Mouse (Mus musculus) CH12.LX (cell line): ENCODE measurements around the gene Snrpb. TPM values are rescaled to one million over a fixed set of nuclear protein-coding genes. Genes with fewer than 3 reads are reported as not detected.

Experiments used
- DNase-seq: peaks from one replicate; pipeline ENCODE4 v3.0.0-alpha.2; 2013; ENCODE audit errors: extremely low read depth
- H3K27ac ChIP-seq: 2 replicates; pipeline ENCODE4 v1.5.1; 2012; ENCODE audit warnings: low read depth, mild to moderate bottlenecking, control low read depth, moderate library complexity; ENCODE audit not compliant: insufficient read depth
- H3K27me3 ChIP-seq: replicated peaks from 2 replicates; pipeline ENCODE3; 2012; ENCODE audit warnings: inconsistent platforms
- H3K36me3 ChIP-seq, 2 experiments: replicated peaks in 1 of 2; 2 replicates each; pipeline versions ENCODE3 to v1.6.1; 2012; ENCODE audit warnings: inconsistent platforms in 1 of 2, low read length in 1 of 2, mild to moderate bottlenecking in 1 of 2, mixed read lengths in 1 of 2, moderate library complexity in 1 of 2; ENCODE audit not compliant: control insufficient read depth in 1 of 2, insufficient read depth in 1 of 2
- H3K4me1 ChIP-seq, 2 experiments: 2 replicates each; pipeline ENCODE4 v1.6.1; 2012; ENCODE audit warnings: inconsistent platforms in 1 of 2, moderate library complexity in 1 of 2; ENCODE audit not compliant: insufficient read depth in 2 of 2, control insufficient read depth in 1 of 2
- H3K4me2 ChIP-seq: 2 replicates; pipeline ENCODE4 v1.6.1; 2012; ENCODE audit warnings: low read depth, mild to moderate bottlenecking, control low read depth; ENCODE audit not compliant: poor library complexity, insufficient read depth, severe bottlenecking
- H3K4me3 ChIP-seq, 3 experiments: fragments of 150-350 bp in 1 of 3; sonication (generic) in 1 of 3; replicated peaks in 1 of 3; 2 replicates each; pipeline versions ENCODE3 to v1.5.1; 2011 to 2012; ENCODE audit warnings: low read depth in 2 of 3, low read length in 2 of 3, mild to moderate bottlenecking in 2 of 3, moderate library complexity in 2 of 3, control low read depth in 1 of 3, improper control_type of control experiment in 1 of 3, inconsistent platforms in 1 of 3, mixed read lengths in 1 of 3; ENCODE audit not compliant: poor library complexity in 1 of 3
- H3K79me2 ChIP-seq: replicated peaks from 2 replicates; pipeline ENCODE4 v1.6.1; 2012; ENCODE audit warnings: mild to moderate bottlenecking, moderate library complexity; ENCODE audit not compliant: control insufficient read depth, poor library complexity, insufficient read depth, severe bottlenecking; ENCODE audit errors: extremely low read depth
- H3K9ac ChIP-seq: 2 replicates; pipeline ENCODE4 v1.6.1; 2012; ENCODE audit warnings: low read depth, mild to moderate bottlenecking, control low read depth, moderate library complexity; ENCODE audit not compliant: insufficient read depth
- H3K9me3 ChIP-seq: replicated peaks from 2 replicates; pipeline ENCODE3; 2012; ENCODE audit warnings: low read length, inconsistent platforms, mixed read lengths
- BHLHE40 ChIP-seq: IDR thresholded peaks from 2 replicates; pipeline ENCODE4 v1.6.1; 2011; ENCODE audit warnings: mild to moderate bottlenecking, low read depth, low read length, improper control_type of control experiment
- CHD2 ChIP-seq: IDR thresholded peaks from 2 replicates; pipeline ENCODE4 v1.6.1; 2011; ENCODE audit warnings: low read length, improper control_type of control experiment
- CTCF ChIP-seq, 2 experiments: IDR thresholded peaks in 1 of 2; conservative IDR thresholded peaks in 1 of 2; 2 replicates each; pipeline ENCODE4 v1.5.1; 2011 to 2012; ENCODE audit warnings: low read depth in 2 of 2, low read length in 2 of 2, improper control_type of control experiment in 1 of 2, inconsistent platforms in 1 of 2, mild to moderate bottlenecking in 1 of 2, moderate library complexity in 1 of 2
- EP300 ChIP-seq: IDR thresholded peaks from 2 replicates; pipeline ENCODE4 v1.6.1; 2011; ENCODE audit warnings: low read length, improper control_type of control experiment
- ETS1 ChIP-seq: conservative IDR thresholded peaks from 2 replicates; pipeline ENCODE4 v1.6.1; 2012; ENCODE audit warnings: low read depth, mild to moderate bottlenecking, inconsistent platforms, low read length, improper control_type of control experiment, moderate library complexity
- GABPA ChIP-seq: IDR thresholded peaks from 2 replicates; pipeline ENCODE4 v1.6.1; 2012; ENCODE audit warnings: low read depth, low read length, improper control_type of control experiment, inconsistent platforms; ENCODE audit not compliant: insufficient replicate concordance
- KAT2A ChIP-seq: IDR thresholded peaks from 2 replicates; pipeline ENCODE4 v1.6.1; 2012; ENCODE audit warnings: low read length, improper control_type of control experiment, inconsistent platforms; ENCODE audit not compliant: insufficient replicate concordance
- MAFK ChIP-seq: IDR thresholded peaks from 2 replicates; pipeline ENCODE4 v1.6.1; 2011; ENCODE audit warnings: low read length, improper control_type of control experiment; ENCODE audit not compliant: insufficient replicate concordance
- MAX ChIP-seq: IDR thresholded peaks from 2 replicates; pipeline ENCODE4 v1.6.1; 2011; ENCODE audit warnings: low read length, improper control_type of control experiment
- MAZ ChIP-seq: IDR thresholded peaks from 2 replicates; pipeline ENCODE4 v1.6.1; 2012; ENCODE audit warnings: low read depth, mild to moderate bottlenecking, inconsistent platforms, low read length, improper control_type of control experiment, moderate library complexity
- MXI1 ChIP-seq: IDR thresholded peaks from 2 replicates; pipeline ENCODE4 v1.6.1; 2011; ENCODE audit warnings: mild to moderate bottlenecking, low read depth, low read length, improper control_type of control experiment
- MYC ChIP-seq: IDR thresholded peaks from 2 replicates; pipeline ENCODE4 v1.6.1; 2011; ENCODE audit warnings: low read depth, mild to moderate bottlenecking, improper control_type of control experiment, low read length
- NELFE ChIP-seq: IDR thresholded peaks from 2 replicates; pipeline ENCODE4 v1.6.1; 2011; ENCODE audit warnings: low read depth, low read length, improper control_type of control experiment
- PAX5 ChIP-seq: IDR thresholded peaks from 2 replicates; pipeline ENCODE4 v1.6.1; 2012; ENCODE audit warnings: low read length, inconsistent platforms, mixed read lengths
- RCOR1 ChIP-seq: conservative IDR thresholded peaks from 2 replicates; pipeline ENCODE4 v1.6.1; 2012; ENCODE audit warnings: low read depth, mild to moderate bottlenecking, inconsistent platforms, low read length, improper control_type of control experiment
- SIN3A ChIP-seq: IDR thresholded peaks from 2 replicates; pipeline ENCODE4 v1.6.1; 2012; ENCODE audit warnings: low read length, improper control_type of control experiment, inconsistent platforms
- SMC3 ChIP-seq: IDR thresholded peaks from 2 replicates; pipeline ENCODE4 v1.6.1; 2011; ENCODE audit warnings: low read depth, low read length, improper control_type of control experiment
- TBP ChIP-seq: conservative IDR thresholded peaks from 2 replicates; pipeline ENCODE4 v1.6.1; 2011; ENCODE audit warnings: low read depth, low read length, improper control_type of control experiment
- TCF12 ChIP-seq: IDR thresholded peaks from 2 replicates; pipeline ENCODE4 v1.6.1; 2014; ENCODE audit warnings: low read depth, mild to moderate bottlenecking, inconsistent platforms, low read length, improper control_type of control experiment
- UBTF ChIP-seq: IDR thresholded peaks from 2 replicates; pipeline ENCODE4 v1.6.1; 2012; ENCODE audit warnings: low read depth, mild to moderate bottlenecking, inconsistent platforms, low read length, improper control_type of control experiment, moderate library complexity
- USF1 ChIP-seq: IDR thresholded peaks from 2 replicates; pipeline ENCODE4 v1.6.1; 2014; ENCODE audit warnings: low read depth, mild to moderate bottlenecking, inconsistent platforms, low read length, improper control_type of control experiment
- ZC3H11A ChIP-seq: IDR thresholded peaks from 2 replicates; pipeline ENCODE4 v1.6.1; 2012; ENCODE audit warnings: low read depth, mild to moderate bottlenecking, inconsistent platforms, low read length, improper control_type of control experiment
- ZMIZ1 ChIP-seq: IDR thresholded peaks from 2 replicates; pipeline ENCODE4 v1.6.1; 2012; ENCODE audit warnings: low read depth, mild to moderate bottlenecking, inconsistent platforms, low read length, improper control_type of control experiment
- dilution Hi-C: fragments of 300-500 bp; cut with MboI; formaldehyde crosslinking; loops from 2 replicates; pipeline ENCODE4 v1.14.3; 2020; ENCODE audit warnings: low sequenced_read_pairs; ENCODE audit not compliant: extremely low pct_unique_long_range_greater_than_20kb, extremely low pct_ligation_motif_present
- in situ Hi-C: fragments of 300-500 bp; cut with MboI; formaldehyde crosslinking; loops from 3 replicates; pipeline ENCODE4 v1.14.3; 2019; ENCODE audit warnings: low sequenced_read_pairs, low pct_ligation_motif_present, low pct_unique_long_range_greater_than_20kb, mixed read lengths
- polyA plus RNA-seq: library from polyadenylated mRNA; unstranded; fragments of >175 nt; gene quantifications from 2 replicates; pipeline ENCODE4 v1.2.1, GENCODE M21; 2012; ENCODE audit warnings: low read depth; ENCODE audit not compliant: insufficient read length
- total RNA-seq, 2 experiments: library from RNA; depleted of rRNA; stranded (reverse); fragments of 300-350 nt in 1 of 2; fragments of >200 nt in 1 of 2; gene quantifications; 2 replicates each; pipeline ENCODE4 v1.2.3; 2012 to 2014

Gene Snrpb
- total and polyA plus RNA-seq, 3 experiments: 413 to 515 (median 422) TPM

- dilution Hi-C loops: no loop called here
- Histone ChIP-seq H3K9ac (peak overlapping the region; percentile 97), H3K4me1 (peaks cover 5 to 26% of the 10 kb centered on the region in 2 experiments), H3K9me3 (no peaks in the 10 kb centered on the region), H3K36me3 (peaks cover 24 to 39% of the 10 kb centered on the region in 2 experiments), H3K4me2 (peak overlapping the region; percentile 64), H3K27me3 (peaks cover 9% of the 10 kb centered on the region), H3K79me2 (peaks cover 41% of the 10 kb centered on the region), H3K4me3 (peak overlapping the region; percentile 83 to 100 (median 84)), H3K27ac (peak overlapping the region; percentile 41; the same call in 1 of the 2 replicates)
- DNase-seq: no peak
- TF ChIP-seq NELFE (no peak), PAX5 (no peak), RCOR1 (no peak), SIN3A (no peak), CHD2 (no peak), KAT2A (no peak), MXI1 (no peak), USF1 (no peak), MYC (no peak), BHLHE40 (no peak), SMC3 (no peak), TBP (no peak)
- in situ Hi-C loops: no loop called here
Measured at GRCm38 (mm10) chr2:130178381-130178705, 860 bp downstream of the Snrpb start.

GRCm38 (mm10) chr2:130176820-130177219 lies 2.4 kb downstream of the Snrpb start:
- H3K4me2 ChIP-seq: peak overlapping the region; percentile 64
- in situ Hi-C loops: no loop called here
- no peak overlapping the region for H3K27ac ChIP-seq
- no peaks in the 10 kb centered on the region for H3K9me3 ChIP-seq
- dilution Hi-C loops: no loop called here
- peaks cover 7% of the 10 kb centered on the region for H3K27me3 ChIP-seq
- no peak for DNase-seq
- H3K79me2 ChIP-seq: peaks cover 41% of the 10 kb centered on the region
- no peak for TF ChIP-seq TBP
- no peak for TF ChIP-seq ETS1
- no peak for TF ChIP-seq BHLHE40
- TF ChIP-seq MAZ: no peak
- no peak for TF ChIP-seq GABPA
- TF ChIP-seq EP300: no peak
- TF ChIP-seq MAX: no peak
- TF ChIP-seq USF1: no peak
- no peak for TF ChIP-seq PAX5
- no peak for TF ChIP-seq UBTF
- no peak for TF ChIP-seq KAT2A
- no peak for TF ChIP-seq SMC3
- no peak for TF ChIP-seq ZC3H11A
- no peak for TF ChIP-seq MAFK
- no peak for TF ChIP-seq MXI1
- no peak for TF ChIP-seq ZMIZ1
- no peak for TF ChIP-seq CTCF (conservative IDR thresholded peaks at IDR 0.05 in 1 of 2, IDR thresholded peaks at IDR 0.05 in 1 of 2; ENCODE audit: low read depth in 2 of 2, low read length in 2 of 2)
- no peak for TF ChIP-seq TCF12
- no peak for TF ChIP-seq SIN3A
- TF ChIP-seq NELFE: no peak
- H3K4me1 ChIP-seq: peaks cover 5 to 26% of the 10 kb centered on the region in 2 experiments
- peak overlapping the region; percentile 48 to 100 (median 83) for H3K4me3 ChIP-seq
- peak overlapping the region; percentile 97 for H3K9ac ChIP-seq
- H3K36me3 ChIP-seq: peaks cover 37 to 54% of the 10 kb centered on the region in 2 experiments
